19 mouse cellular contexts compared by ENCODE assay signal in genomic region chr15:93264221-93264620, GRCm38 (mm10).
"Had no signal": no experiment of that assay in that cellular context is flagged by ENCODE, and none has a peak within 500 bp of the region (broad histone marks: within the 10 kb centered on the region; RNA-seq: fewer than 3 reads in every experiment).

No protein-coding gene starts in this region.

- H3K27me3 ChIP-seq: kidney, embryonic 15.5 days; limb, embryonic 12.5 days; limb, embryonic 15.5 days had no signal

- ATAC-seq: liver, postnatal 0 days had no signal

- H3K4me3 ChIP-seq: kidney, embryonic 15.5 days; left cerebral cortex, adult 2 months; limb, embryonic 12.5 days; limb, embryonic 15.5 days had no signal

- DNase-seq: kidney, adult 8-10 months; kidney, postnatal 10 days; kidney, postnatal 36 days; layer of hippocampus, postnatal 36 days; left cerebral cortex, postnatal 4 days; liver, postnatal 0 days; lung, embryonic 14.5 days; lung, postnatal 10 days; lung, postnatal 4 days; midbrain, embryonic 14.5 days; thymus, adult 18-20 months; thymus, postnatal 36 days had no signal

- H3K27ac ChIP-seq: kidney, embryonic 15.5 days; left cerebral cortex, adult 2 months; limb, embryonic 12.5 days; limb, embryonic 15.5 days; liver, embryonic 14.5 days had no signal

- H3K9ac ChIP-seq: kidney, embryonic 15.5 days; limb, embryonic 12.5 days; limb, embryonic 15.5 days; liver, embryonic 14.5 days; liver, postnatal 0 days; lung, embryonic 14.5 days had no signal

- H3K9me3 ChIP-seq: kidney, embryonic 15.5 days; limb, embryonic 12.5 days; limb, embryonic 15.5 days had no signal

- H3K4me2 ChIP-seq: kidney, embryonic 15.5 days; limb, embryonic 12.5 days; limb, embryonic 15.5 days; liver, embryonic 11.5 days; lung, embryonic 14.5 days; midbrain, embryonic 11.5 days had no signal
